Mouse (Mus musculus) bone marrow, adult 2 months (tissue): Measurements from ENCODE around the gene Tmsb4x.

Source experiments
- CTCF ChIP-seq: fragments of 200-500 bp; IDR thresholded peaks from 2 replicates; pipeline ENCODE4 v1.5.1; 2011; ENCODE audit warnings: low read length, control low read depth; ENCODE audit not compliant: control insufficient read depth, insufficient read depth
- POLR2A ChIP-seq: fragments of 200-500 bp; IDR thresholded peaks from 2 replicates; pipeline ENCODE4 v1.6.1; 2011; ENCODE audit warnings: low read depth, mild to moderate bottlenecking, control low read depth, low read length, borderline replicate concordance; ENCODE audit not compliant: control insufficient read depth

- TF ChIP-seq CTCF: no peak
- no peak for TF ChIP-seq POLR2A
These were observed 26.7 kb downstream of the Tmsb4x start for GRCm38 (mm10) chrX:167182411-167182810.
